Mouse (Mus musculus) v-Abl transformed pro-B cells (cell line): ENCODE results near the gene Cers1.

Source experiments
- in situ Hi-C, 2 experiments: fragments of 400-800 bp; cut with MboI; formaldehyde crosslinking; loops; one replicate each; pipeline ENCODE4 v1.15.1; 2025; ENCODE audit not compliant: unreplicated experiment in 2 of 2

Cers1 gene

GRCm38 (mm10) chr8:70351035-70351999 is 35.7 kb downstream of the Cers1 start:
- in situ Hi-C loops: no loop called here

GRCm38 (mm10) chr8:70352000-70352384 is 36.4 kb downstream of the Cers1 start:
- in situ Hi-C loops: no loop called here

- in situ Hi-C loops: no loop called here
These were observed 37.1 kb downstream of the Cers1 start for GRCm38 (mm10) chr8:70352657-70353151.

GRCm38 (mm10) chr8:70353194-70353817 is 37.7 kb downstream of the Cers1 start, which contains the start of gene Upf1:
TSS of gene Upf1 (minus strand) at chr8:70353278.
- in situ Hi-C loops: no loop called here

GRCm38 (mm10) chr8:70354004-70354403 is 38.4 kb downstream of the Cers1 start:
- in situ Hi-C loops: no loop called here

- in situ Hi-C loops: no loop called here
These were observed 40.5 kb downstream of the Cers1 start for GRCm38 (mm10) chr8:70356111-70356510.

- in situ Hi-C loops: no loop called here
These were observed 43.8 kb downstream of the Cers1 start for GRCm38 (mm10) chr8:70359411-70359810.

- in situ Hi-C loops: no loop called here
These were observed 45.2 kb downstream of the Cers1 start for GRCm38 (mm10) chr8:70360769-70361168.

GRCm38 (mm10) chr8:70361484-70362032 is 46.0 kb downstream of the Cers1 start:
- in situ Hi-C loops: no loop called here

GRCm38 (mm10) chr8:70364066-70364465 is 48.5 kb downstream of the Cers1 start:
- in situ Hi-C loops: no loop called here

- in situ Hi-C loops: no loop called here
These were observed 51.0 kb downstream of the Cers1 start for GRCm38 (mm10) chr8:70366588-70366987.

- in situ Hi-C loops: no loop called here
These were observed 54.9 kb downstream of the Cers1 start for GRCm38 (mm10) chr8:70370476-70370875.

GRCm38 (mm10) chr8:70371951-70372350 is 56.4 kb downstream of the Cers1 start:
- in situ Hi-C loops: no loop called here

- in situ Hi-C loops: no loop called here
These were observed 58.1 kb downstream of the Cers1 start, which contains the start of gene Comp for GRCm38 (mm10) chr8:70373397-70374317. TSS of gene Comp (plus strand) at chr8:70373558.

- in situ Hi-C loops: no loop called here
These were observed 58.8 kb downstream of the Cers1 start for GRCm38 (mm10) chr8:70374318-70374927.

GRCm38 (mm10) chr8:70375212-70375859 is 59.8 kb downstream of the Cers1 start:
- in situ Hi-C loops: no loop called here

- in situ Hi-C loops: no loop called here
These were observed 60.7 kb downstream of the Cers1 start for GRCm38 (mm10) chr8:70376275-70376741.

GRCm38 (mm10) chr8:70377049-70377448 is 61.5 kb downstream of the Cers1 start:
- in situ Hi-C loops: no loop called here

- in situ Hi-C loops: loop anchor here in 1 of 2 experiments (10.0 kb wide), 1 partner anchor 205 kb away; no protein-coding TSS in a partner anchor
These were observed 64.5 kb downstream of the Cers1 start for GRCm38 (mm10) chr8:70380069-70380468.
